Mouse (Mus musculus): ENCODE measurements around the gene 1700023F06Rik. TPM values are rescaled to one million over a fixed set of nuclear protein-coding genes. Genes with fewer than 3 reads are reported as not detected.

The 1700023F06Rik gene
- polyA plus RNA-seq, 1 experiment = 2.0 TPM

- Histone ChIP-seq H3K9me3 (replicated peaks; ENCODE audit: control insufficient read depth, insufficient read depth, low read length, poor library complexity, severe bottlenecking) (no peaks in the 10 kb centered on the region), H3K36me3 (ENCODE audit: control insufficient read depth, insufficient read depth, low read length, poor library complexity, severe bottlenecking) (no peaks in the 10 kb centered on the region), H3K27ac (ENCODE audit: insufficient read depth, low read length) (no peak overlapping the region), H3K4me1 (ENCODE audit: control insufficient read depth, insufficient read depth, low read length) (peaks cover 2% of the 10 kb centered on the region), H3K9ac (ENCODE audit: low read depth, poor library complexity, severe bottlenecking) (no peak overlapping the region), H3K4me3 (ENCODE audit: low read depth, low read length) (no peak overlapping the region), H3K27me3 (ENCODE audit: control insufficient read depth, insufficient read depth, low read length, poor library complexity, severe bottlenecking) (no peaks in the 10 kb centered on the region)
- TF ChIP-seq EP300 (IDR thresholded peaks at IDR 0.05; ENCODE audit: insufficient read depth, low read depth, low read length) (no peak), POLR2A (IDR thresholded peaks at IDR 0.05; ENCODE audit: insufficient read depth, low read length) (no peak), CTCF (IDR thresholded peaks at IDR 0.05; ENCODE audit: low read depth, low read length) (no peak)
Observed at GRCm38 (mm10) chr11:103177815-103178485, 30.4 kb downstream of the 1700023F06Rik start.

DNA sequence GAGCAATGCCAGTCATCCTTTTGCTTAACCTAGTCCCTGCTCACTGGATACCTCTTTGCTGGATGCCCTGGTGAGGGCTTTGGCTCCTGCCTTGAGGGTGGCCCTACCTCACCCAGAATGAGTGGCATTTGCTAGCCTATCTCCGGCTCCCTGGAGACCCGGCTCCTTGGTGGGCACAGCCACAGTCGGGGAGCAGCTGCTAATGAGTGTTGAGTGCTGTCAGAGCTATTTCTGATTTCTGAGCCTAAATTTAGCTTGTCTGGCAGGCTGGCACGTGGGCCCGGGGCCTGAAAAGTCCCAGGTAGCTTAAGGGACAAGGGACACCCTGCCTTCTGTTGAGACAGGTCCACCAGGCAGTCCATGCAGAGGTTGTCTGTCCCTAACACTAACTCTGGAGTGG lies 31.1 kb downstream of the 1700023F06Rik start:
- H3K9me3 ChIP-seq (replicated peaks; ENCODE audit: control insufficient read depth, insufficient read depth, low read length, poor library complexity, severe bottlenecking) = no peaks in the 10 kb centered on the region
- H3K27ac ChIP-seq (ENCODE audit: insufficient read depth, low read length) = no peak overlapping the region
- H3K4me3 ChIP-seq (ENCODE audit: low read depth, low read length) = no peak overlapping the region
- H3K36me3 ChIP-seq (ENCODE audit: control insufficient read depth, insufficient read depth, low read length, poor library complexity, severe bottlenecking) = no peaks in the 10 kb centered on the region
- H3K4me1 ChIP-seq (ENCODE audit: control insufficient read depth, insufficient read depth, low read length) = peaks cover 2% of the 10 kb centered on the region
- no peak overlapping the region for H3K9ac ChIP-seq (ENCODE audit: low read depth, poor library complexity, severe bottlenecking)
- H3K27me3 ChIP-seq (ENCODE audit: control insufficient read depth, insufficient read depth, low read length, poor library complexity, severe bottlenecking) = no peaks in the 10 kb centered on the region
- TF ChIP-seq POLR2A (IDR thresholded peaks at IDR 0.05; ENCODE audit: insufficient read depth, low read length) (no peak), EP300 (IDR thresholded peaks at IDR 0.05; ENCODE audit: insufficient read depth, low read depth, low read length) (no peak), CTCF (IDR thresholded peaks at IDR 0.05; ENCODE audit: low read depth, low read length) (no peak)

DNA sequence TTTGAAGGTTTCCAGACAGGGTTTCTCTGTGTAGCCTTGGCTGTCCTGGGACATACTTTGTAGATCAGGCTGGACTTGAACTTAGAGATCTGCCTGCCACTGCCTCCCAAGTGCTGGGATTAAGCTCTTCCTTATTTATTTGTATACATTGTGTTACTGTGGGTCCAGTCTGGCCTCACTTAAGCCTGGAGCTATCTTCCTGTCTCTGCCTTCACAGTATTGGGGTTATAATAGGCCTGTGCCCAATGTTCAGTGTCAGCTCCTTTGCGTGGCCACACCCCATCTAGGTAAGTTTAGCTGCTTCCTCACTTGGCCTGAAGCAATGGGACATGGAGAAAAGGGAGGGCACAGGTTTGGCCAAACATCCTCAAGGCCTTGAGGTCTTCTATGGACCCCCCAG lies 31.8 kb downstream of the 1700023F06Rik start:
- Histone ChIP-seq H3K9ac (ENCODE audit: low read depth, poor library complexity, severe bottlenecking) (no peak overlapping the region), H3K27ac (ENCODE audit: insufficient read depth, low read length) (no peak overlapping the region), H3K4me3 (ENCODE audit: low read depth, low read length) (no peak overlapping the region), H3K4me1 (ENCODE audit: control insufficient read depth, insufficient read depth, low read length) (peaks cover 2% of the 10 kb centered on the region), H3K27me3 (ENCODE audit: control insufficient read depth, insufficient read depth, low read length, poor library complexity, severe bottlenecking) (no peaks in the 10 kb centered on the region; the same call in 1 of the 2 replicates), H3K36me3 (ENCODE audit: control insufficient read depth, insufficient read depth, low read length, poor library complexity, severe bottlenecking) (no peaks in the 10 kb centered on the region), H3K9me3 (replicated peaks; ENCODE audit: control insufficient read depth, insufficient read depth, low read length, poor library complexity, severe bottlenecking) (no peaks in the 10 kb centered on the region)
- TF ChIP-seq CTCF (IDR thresholded peaks at IDR 0.05; ENCODE audit: low read depth, low read length) = no peak
- no peak for TF ChIP-seq POLR2A (IDR thresholded peaks at IDR 0.05; ENCODE audit: insufficient read depth, low read length)
- TF ChIP-seq EP300 (IDR thresholded peaks at IDR 0.05; ENCODE audit: insufficient read depth, low read depth, low read length) = no peak

- TF ChIP-seq EP300 (IDR thresholded peaks at IDR 0.05; ENCODE audit: insufficient read depth, low read depth, low read length) (no peak), POLR2A (IDR thresholded peaks at IDR 0.05; ENCODE audit: insufficient read depth, low read length) (no peak)
Observed at GRCm38 (mm10) chr11:103175688-103176442, 32.5 kb downstream of the 1700023F06Rik start.

DNA sequence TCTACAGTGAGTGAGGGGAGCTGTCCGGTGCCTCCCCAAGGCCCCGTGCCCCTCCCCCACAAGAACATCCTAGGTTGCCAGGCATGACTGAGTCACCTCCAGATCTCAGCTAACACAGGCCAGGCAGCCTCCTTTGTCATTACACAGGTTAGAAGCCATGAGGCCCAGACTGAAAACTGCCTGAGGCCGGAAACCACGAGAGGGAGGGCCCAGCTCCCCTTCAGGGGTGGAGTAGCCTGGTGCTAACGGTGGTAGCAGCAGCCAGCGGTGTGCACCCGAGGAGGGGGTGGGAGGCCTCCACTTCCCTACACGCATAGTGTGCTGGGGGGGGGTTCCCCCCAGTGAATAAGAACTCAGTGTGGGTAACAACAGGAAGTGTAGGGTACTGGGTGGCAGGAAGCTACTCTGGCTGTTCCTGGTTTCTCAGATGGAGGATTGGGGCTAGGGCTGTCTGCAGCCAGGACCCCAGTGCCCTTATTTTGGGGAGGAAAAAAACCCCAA lies 33.4 kb downstream of the 1700023F06Rik start:
- peaks cover 2% of the 10 kb centered on the region for H3K4me1 ChIP-seq (ENCODE audit: control insufficient read depth, insufficient read depth, low read length)
- H3K4me3 ChIP-seq (ENCODE audit: low read depth, low read length) = no peak overlapping the region
- H3K27ac ChIP-seq (ENCODE audit: insufficient read depth, low read length) = no peak overlapping the region
- H3K36me3 ChIP-seq (ENCODE audit: control insufficient read depth, insufficient read depth, low read length, poor library complexity, severe bottlenecking) = no peaks in the 10 kb centered on the region
- H3K9ac ChIP-seq (ENCODE audit: low read depth, poor library complexity, severe bottlenecking) = no peak overlapping the region
- H3K27me3 ChIP-seq (ENCODE audit: control insufficient read depth, insufficient read depth, low read length, poor library complexity, severe bottlenecking) = peaks cover 9% of the 10 kb centered on the region
- no peaks in the 10 kb centered on the region for H3K9me3 ChIP-seq (replicated peaks; ENCODE audit: control insufficient read depth, insufficient read depth, low read length, poor library complexity, severe bottlenecking)
- TF ChIP-seq CTCF (IDR thresholded peaks at IDR 0.05; ENCODE audit: low read depth, low read length) (no peak), EP300 (IDR thresholded peaks at IDR 0.05; ENCODE audit: insufficient read depth, low read depth, low read length) (no peak), POLR2A (IDR thresholded peaks at IDR 0.05; ENCODE audit: insufficient read depth, low read length) (no peak)

More at GRCm38 (mm10) chr11:103175688-103176442, 32.5 kb downstream of the 1700023F06Rik start:
- H3K9ac ChIP-seq (ENCODE audit: low read depth, poor library complexity, severe bottlenecking) = no peak overlapping the region
- H3K4me1 ChIP-seq (ENCODE audit: control insufficient read depth, insufficient read depth, low read length) = peaks cover 2% of the 10 kb centered on the region
- H3K36me3 ChIP-seq (ENCODE audit: control insufficient read depth, insufficient read depth, low read length, poor library complexity, severe bottlenecking) = no peaks in the 10 kb centered on the region
- peaks cover 4% of the 10 kb centered on the region for H3K27me3 ChIP-seq (ENCODE audit: control insufficient read depth, insufficient read depth, low read length, poor library complexity, severe bottlenecking)
- no peak overlapping the region for H3K4me3 ChIP-seq (ENCODE audit: low read depth, low read length)
- no peaks in the 10 kb centered on the region for H3K9me3 ChIP-seq (replicated peaks; ENCODE audit: control insufficient read depth, insufficient read depth, low read length, poor library complexity, severe bottlenecking)
- 0 out of 2 replicates have a peak overlapping the region, but pooled peaks have one; percentile 5 for H3K27ac ChIP-seq (ENCODE audit: insufficient read depth, low read length)

GRCm38 (mm10) chr11:103174411-103174832 lies 33.9 kb downstream of the 1700023F06Rik start:
- H3K4me1 ChIP-seq (ENCODE audit: control insufficient read depth, insufficient read depth, low read length) = peaks cover 2% of the 10 kb centered on the region
- no peak overlapping the region for H3K4me3 ChIP-seq (ENCODE audit: low read depth, low read length)
- H3K36me3 ChIP-seq (ENCODE audit: control insufficient read depth, insufficient read depth, low read length, poor library complexity, severe bottlenecking) = no peaks in the 10 kb centered on the region
- H3K27ac ChIP-seq (ENCODE audit: insufficient read depth, low read length) = no peak overlapping the region
- H3K9ac ChIP-seq (ENCODE audit: low read depth, poor library complexity, severe bottlenecking) = no peak overlapping the region
- H3K27me3 ChIP-seq (ENCODE audit: control insufficient read depth, insufficient read depth, low read length, poor library complexity, severe bottlenecking) = peaks cover 9% of the 10 kb centered on the region
- no peaks in the 10 kb centered on the region for H3K9me3 ChIP-seq (replicated peaks; ENCODE audit: control insufficient read depth, insufficient read depth, low read length, poor library complexity, severe bottlenecking)
- TF ChIP-seq POLR2A (IDR thresholded peaks at IDR 0.05; ENCODE audit: insufficient read depth, low read length) (no peak), EP300 (IDR thresholded peaks at IDR 0.05; ENCODE audit: insufficient read depth, low read depth, low read length) (no peak), CTCF (IDR thresholded peaks at IDR 0.05; ENCODE audit: low read depth, low read length) (no peak)

Data from ES-Bruce4 (cell line).